Mouse (Mus musculus) macrophage (primary cell): ENCODE measurements around the gene Gm17402. TPM values are rescaled to one million over a fixed set of nuclear protein-coding genes. Genes with fewer than 3 reads are reported as not detected.

Experiments
- H3K27ac ChIP-seq: fragments of 350-480 bp; formaldehyde crosslinking; 2 replicates; pipeline ENCODE4 v1.9.0; 2021
- H3K36me3 ChIP-seq: fragments of 350-480 bp; formaldehyde crosslinking; 2 replicates; pipeline ENCODE4 v1.9.0; 2021; ENCODE audit errors: inconsistent target
- H3K4me3 ChIP-seq: fragments of 350-480 bp; formaldehyde crosslinking; 2 replicates; pipeline ENCODE4 v1.9.0; 2021; ENCODE audit errors: inconsistent target
- H3K79me2 ChIP-seq: fragments of 350-480 bp; formaldehyde crosslinking; 2 replicates; pipeline ENCODE4 v1.9.0; 2021; ENCODE audit errors: inconsistent target
- WGBS: methylation state at CpG from one replicate; pipeline ENCODE4 v1.1.7; 2026; ENCODE audit warnings: inconsistent platforms; ENCODE audit not compliant: missing documents; 5-methylcytosine and 5-hydroxymethylcytosine counted together
- polyA plus RNA-seq: library from polyadenylated mRNA; stranded (reverse); fragments of 250-400 nt; gene quantifications from 3 replicates; pipeline ENCODE4 v1.2.4, GENCODE M21; 2018; ENCODE audit warnings: inconsistent platforms

Gm17402 gene
- polyA plus RNA-seq, 1 experiment from 2014 or later: not detected

GRCm38 (mm10) chr3:67344599-67344998 is 30.4 kb downstream of the Gm17402 start:
- 44% methylated on average over 2 of the region's 2 CpGs for WGBS
- H3K79me2 ChIP-seq: no peaks in the 10 kb centered on the region
- no peaks in the 10 kb centered on the region for H3K36me3 ChIP-seq
- no peak overlapping the region for H3K27ac ChIP-seq
- H3K4me3 ChIP-seq: no peak overlapping the region

- Histone ChIP-seq H3K79me2 (no peaks in the 10 kb centered on the region), H3K27ac (no peak overlapping the region), H3K36me3 (no peaks in the 10 kb centered on the region), H3K4me3 (no peak overlapping the region)
- WGBS: 85% methylated on average over 5 of the region's 5 CpGs
Measured at GRCm38 (mm10) chr3:67343004-67343662, 31.8 kb downstream of the Gm17402 start.

- H3K4me3 ChIP-seq: no peak overlapping the region
- H3K27ac ChIP-seq: no peak overlapping the region
- WGBS: 100% methylated on average over 7 of the region's 7 CpGs
- no peaks in the 10 kb centered on the region for H3K79me2 ChIP-seq
- no peaks in the 10 kb centered on the region for H3K36me3 ChIP-seq
Measured at GRCm38 (mm10) chr3:67340921-67341320, 34.0 kb downstream of the Gm17402 start.

- 93% methylated on average over 3 of the region's 3 CpGs for WGBS
- no peaks in the 10 kb centered on the region for H3K36me3 ChIP-seq
- H3K79me2 ChIP-seq: no peaks in the 10 kb centered on the region
- no peak overlapping the region for H3K27ac ChIP-seq
- H3K4me3 ChIP-seq: no peak overlapping the region
Measured at GRCm38 (mm10) chr3:67339558-67339957, 35.4 kb downstream of the Gm17402 start.

- H3K4me3 ChIP-seq: no peak overlapping the region
- H3K36me3 ChIP-seq: no peaks in the 10 kb centered on the region
- no peak overlapping the region for H3K27ac ChIP-seq
- 89% methylated on average over 4 of the region's 4 CpGs for WGBS
- no peaks in the 10 kb centered on the region for H3K79me2 ChIP-seq
Measured at GRCm38 (mm10) chr3:67322422-67322821, 52.5 kb downstream of the Gm17402 start.

Other genes starting within 250 kb of the Gm17402 start
- not detected in 3 replicates for gene Mlf1, start 1.1 kb downstream of the Gm17402 start, polyA plus RNA-seq
- 23.5 to 52.4 TPM (median 43.2 TPM) in 3 replicates for gene Gfm1, start 54.9 kb upstream of the Gm17402 start, polyA plus RNA-seq
- 36.6 to 58.6 TPM (median 40.3 TPM) in 3 replicates for gene Lxn, start 88.8 kb upstream of the Gm17402 start, polyA plus RNA-seq
- gene Rarres1, start 140.4 kb upstream of the Gm17402 start, polyA plus RNA-seq: 0.62 to 1.8 TPM (median 0.96 TPM) in 3 replicates
- 233 to 282 TPM (median 273 TPM) in 3 replicates for gene Mfsd1, start 207.6 kb upstream of the Gm17402 start, polyA plus RNA-seq